Mouse (Mus musculus) layer of hippocampus, adult 11-12 months (tissue): Measurements from ENCODE around the gene Acsl5.

Experiments used
- DNase-seq: peaks from one replicate; pipeline ENCODE4 v3.0.0; 2022; ENCODE audit warnings: low spot score

The Acsl5 gene

DNA sequence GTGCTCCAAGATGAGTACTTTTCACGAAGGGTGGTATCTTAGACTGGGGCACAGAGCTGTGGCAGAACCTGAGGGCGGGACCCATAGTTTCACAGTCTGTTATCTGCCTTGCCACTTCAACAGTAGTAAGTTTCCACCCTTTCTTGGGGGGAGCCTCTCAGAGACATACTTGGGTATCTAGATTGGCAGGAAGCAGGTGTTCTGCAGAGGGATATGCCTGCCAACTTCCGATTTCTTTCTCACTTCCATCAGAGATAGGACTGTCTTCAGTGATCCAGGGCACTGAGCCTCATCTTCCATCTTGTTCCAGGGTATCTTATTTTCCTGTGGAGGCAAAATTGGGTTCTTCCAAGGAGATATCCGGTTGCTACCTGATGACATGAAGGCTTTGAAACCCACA lies 32.4 kb downstream of the Acsl5 start:
- DNase-seq: no peak

DNA sequence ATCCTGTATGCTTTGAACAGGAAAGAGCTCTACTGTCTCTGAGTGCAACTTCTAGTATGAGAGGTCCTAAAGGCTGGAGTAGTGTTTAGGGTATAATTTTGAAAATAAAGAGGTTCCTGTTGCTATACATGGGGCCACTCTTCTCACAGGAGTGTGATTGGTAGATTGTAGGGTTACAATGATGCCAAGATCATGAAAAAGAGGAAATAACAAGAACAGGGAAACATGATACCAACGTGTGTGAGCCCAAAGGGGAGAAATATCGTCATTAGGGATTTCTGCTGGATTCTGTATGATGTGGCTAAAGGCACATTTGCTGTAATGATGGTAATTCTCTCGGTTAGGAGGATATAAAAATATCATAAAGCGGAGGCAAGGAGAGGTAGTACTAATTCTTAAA lies 34.3 kb downstream of the Acsl5 start:
- DNase-seq: no peak

DNA sequence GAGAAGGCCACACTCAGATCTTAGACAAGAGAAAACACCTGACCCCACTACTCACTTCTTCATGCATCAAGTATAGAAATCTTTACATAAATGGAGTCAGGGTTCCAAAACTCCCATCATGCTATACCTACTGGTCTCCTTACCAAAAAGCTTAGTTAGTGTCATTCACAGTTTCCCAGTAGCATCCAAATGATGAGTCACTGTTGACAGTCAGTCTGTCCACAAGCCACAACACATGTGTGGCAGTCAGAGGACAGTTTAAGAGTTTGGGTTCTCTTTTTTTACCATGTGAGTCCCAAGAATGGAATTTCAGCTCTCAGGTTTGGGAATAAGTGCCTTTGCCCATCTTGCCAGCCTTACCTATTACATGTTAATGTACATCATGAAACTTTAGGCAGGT lies 37.2 kb downstream of the Acsl5 start:
- DNase-seq: no peak

DNA sequence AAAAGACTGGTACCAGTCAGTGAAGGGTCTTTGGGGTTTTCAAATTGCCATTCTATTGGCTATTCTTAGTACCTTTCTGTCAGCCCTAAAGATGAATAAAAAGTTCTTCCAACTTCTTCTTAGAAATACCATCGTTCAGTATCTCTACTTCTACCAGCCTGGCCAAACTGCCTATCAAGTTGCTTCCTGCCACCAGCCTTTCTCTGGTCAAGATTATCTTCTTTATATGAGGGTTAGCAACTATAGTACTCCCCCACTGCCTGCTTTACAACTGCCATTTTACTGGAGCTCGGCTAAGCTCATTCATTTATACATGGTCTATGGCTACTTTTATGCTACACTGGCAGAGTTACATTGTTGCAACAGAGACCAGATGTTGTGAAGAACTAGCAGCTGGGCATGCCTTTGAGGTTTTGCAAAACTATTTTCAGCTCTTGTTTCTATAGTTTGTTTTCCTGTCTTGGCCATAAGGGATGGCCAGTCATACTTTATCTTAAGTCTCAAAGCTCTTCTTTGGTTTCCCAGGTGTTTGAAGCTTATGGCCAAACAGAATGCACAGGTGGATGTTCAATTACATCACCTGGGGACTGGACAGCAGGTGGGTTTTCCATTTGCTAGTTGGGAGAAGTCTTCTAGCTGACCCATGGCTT lies 39.0 kb downstream of the Acsl5 start:
- no peak for DNase-seq

DNA sequence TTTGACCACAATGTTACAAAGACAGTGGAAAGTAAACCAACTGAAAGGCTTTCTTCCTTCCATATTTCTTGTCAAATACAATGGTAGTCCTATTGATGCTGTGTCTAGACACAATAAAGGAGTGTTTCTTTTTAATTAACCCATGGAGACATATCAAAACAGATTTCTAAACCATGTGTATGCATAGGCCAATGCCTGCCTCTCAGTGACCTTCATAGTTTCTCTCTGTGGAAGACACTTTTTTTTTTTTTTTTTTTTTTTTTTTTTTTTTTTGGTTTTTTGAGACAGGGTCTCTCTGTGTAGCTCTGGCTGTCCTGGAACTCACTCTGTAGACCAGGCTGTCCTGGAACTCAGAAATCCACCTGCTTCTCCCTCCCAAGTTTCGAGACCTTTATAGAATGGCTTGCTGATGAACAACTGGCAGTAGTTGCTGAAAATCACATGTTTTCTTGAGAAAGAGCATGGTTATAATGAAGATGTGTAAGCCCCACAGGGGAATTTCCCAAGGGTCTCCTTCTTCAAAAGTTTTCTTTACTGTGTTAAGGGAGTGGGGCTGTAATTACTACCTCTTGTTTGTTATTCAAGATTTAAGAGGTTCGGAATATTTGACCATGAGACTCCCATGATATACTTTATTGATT lies 40.6 kb downstream of the Acsl5 start:
- DNase-seq: no peak

DNA sequence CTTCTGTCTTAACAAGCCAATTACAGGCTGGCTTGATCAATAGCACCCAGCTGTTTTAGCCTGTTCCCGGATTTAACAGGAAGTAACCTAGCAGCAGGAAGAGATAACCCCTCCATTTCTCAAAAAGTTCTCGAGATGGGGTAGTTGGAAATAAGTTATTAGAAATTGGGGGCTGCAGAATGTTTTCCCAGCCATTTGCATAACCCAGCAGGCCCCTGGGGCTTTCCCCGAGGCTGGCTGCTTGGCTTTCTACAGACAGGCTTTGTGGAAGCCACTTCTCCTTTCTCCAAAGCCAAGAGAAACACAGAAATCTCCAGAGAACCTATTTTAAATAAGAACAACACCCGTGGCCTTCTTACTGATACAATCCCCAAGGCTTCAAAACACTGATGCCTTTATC lies 41.4 kb downstream of the Acsl5 start:
- DNase-seq: no peak

DNA sequence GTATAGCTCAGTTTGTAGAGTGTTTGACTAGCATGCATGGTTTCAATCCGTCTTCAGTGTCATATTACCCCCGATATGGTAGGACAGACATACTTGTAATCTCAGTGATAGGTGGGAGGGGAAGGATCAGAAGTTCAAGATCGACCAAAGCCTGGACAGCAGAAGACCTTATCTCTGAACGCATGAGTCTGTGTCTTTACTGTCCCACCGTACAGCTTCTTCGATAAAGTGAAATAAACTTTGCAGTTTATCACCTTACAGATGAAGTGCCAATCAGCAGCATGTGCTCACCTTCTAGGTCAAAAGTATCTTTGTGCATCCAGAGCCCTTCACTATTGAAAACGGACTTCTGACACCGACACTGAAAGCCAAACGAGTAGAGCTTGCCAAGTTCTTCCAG lies 43.3 kb downstream of the Acsl5 start:
- no peak for DNase-seq

DNA sequence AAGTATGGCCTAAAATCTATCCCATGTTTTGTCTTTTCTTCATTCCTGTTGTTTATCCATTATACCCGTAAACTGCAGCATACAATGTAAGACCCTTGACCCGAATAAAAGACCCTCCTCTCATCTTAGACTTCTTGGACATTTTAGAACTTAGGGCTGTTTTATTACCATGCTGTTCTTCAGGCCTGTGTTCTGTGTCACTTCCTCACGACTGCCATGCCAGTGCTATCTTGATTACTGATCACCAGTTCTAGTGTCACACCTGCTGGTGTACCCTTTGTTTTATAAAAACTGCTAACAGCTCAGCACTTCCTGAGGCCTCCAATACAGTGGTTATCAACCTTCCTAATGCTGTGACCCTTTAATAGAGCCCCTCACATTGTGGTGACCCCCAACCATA lies 43.8 kb downstream of the Acsl5 start:
- DNase-seq: no peak

DNA sequence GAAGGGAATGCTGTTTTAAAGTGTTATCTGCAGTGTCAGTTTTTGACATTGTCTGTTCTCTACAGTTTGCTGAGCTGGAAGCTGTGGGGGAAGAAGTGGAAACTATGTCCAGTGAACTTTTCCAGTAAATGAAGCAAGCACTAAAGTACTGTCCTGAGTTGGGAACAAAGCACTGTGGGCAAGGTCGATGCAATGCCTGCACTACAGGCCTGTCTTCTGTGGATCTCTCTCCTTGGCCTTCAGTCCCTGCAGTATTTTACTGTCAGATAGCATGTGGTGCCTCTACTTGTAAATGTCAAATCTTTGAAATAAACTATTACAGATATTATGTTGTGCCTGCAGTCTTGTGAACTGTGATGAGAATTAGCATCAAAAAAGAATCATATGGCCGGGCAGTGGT lies 44.6 kb downstream of the Acsl5 start:
- DNase-seq: no peak

DNA sequence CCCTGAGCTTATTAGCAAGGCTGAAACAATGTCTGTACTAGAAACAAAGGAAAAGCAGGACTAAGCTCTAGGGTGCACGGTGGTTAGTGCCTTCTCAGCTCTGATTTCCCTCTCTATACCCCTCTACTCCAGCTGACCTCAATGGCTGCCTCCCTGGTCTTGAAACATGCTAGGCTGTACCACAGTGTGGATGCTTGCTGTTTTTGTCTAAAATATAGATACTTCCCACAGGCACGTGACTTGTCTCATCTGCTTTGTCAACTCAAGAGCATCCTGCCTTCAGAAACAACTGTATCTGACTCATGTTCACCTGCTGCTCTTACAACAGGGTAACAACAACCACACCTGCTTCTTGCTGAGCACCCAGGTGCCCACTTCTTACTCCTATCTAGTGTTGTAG lies 45.8 kb downstream of the Acsl5 start:
- no peak for DNase-seq

DNA sequence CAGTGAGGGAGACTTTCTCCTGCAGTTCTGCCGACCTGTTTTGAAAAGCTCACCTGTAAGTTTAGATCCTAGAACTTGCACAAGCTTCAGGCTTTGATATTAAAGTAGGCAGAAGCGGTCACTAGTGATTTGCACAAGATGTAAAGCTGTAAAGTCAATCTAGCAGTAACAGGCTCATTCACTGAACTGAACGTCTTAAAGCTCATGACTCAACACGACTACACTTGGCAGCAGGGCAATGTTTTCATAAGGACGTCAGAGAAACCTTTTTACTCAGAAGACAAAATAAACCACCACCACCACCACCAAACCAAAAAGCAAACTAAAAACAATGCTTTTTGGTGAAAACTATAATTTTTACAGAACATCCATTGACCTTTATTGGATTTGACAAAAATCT lies 46.2 kb downstream of the Acsl5 start:
- no peak for DNase-seq

DNA sequence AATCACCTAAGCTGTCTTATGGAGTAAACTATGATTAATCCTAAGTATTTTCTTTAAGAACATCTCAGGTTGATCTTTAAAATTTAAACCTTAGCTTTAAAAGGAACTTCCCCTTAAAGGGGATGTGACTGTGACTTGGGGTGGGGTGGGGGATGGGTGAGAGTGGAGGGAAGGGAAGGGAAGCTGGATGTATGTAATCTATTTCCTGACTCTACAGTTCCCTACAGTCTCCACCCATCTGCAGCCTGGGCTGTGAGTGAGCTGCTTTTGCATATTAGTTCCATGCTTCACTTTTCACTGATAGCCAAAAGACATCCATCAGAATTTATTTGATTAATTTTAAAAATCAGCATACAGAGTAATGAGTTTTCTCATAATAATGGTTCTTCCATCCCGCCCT lies 47.6 kb downstream of the Acsl5 start:
- DNase-seq: no peak

DNA sequence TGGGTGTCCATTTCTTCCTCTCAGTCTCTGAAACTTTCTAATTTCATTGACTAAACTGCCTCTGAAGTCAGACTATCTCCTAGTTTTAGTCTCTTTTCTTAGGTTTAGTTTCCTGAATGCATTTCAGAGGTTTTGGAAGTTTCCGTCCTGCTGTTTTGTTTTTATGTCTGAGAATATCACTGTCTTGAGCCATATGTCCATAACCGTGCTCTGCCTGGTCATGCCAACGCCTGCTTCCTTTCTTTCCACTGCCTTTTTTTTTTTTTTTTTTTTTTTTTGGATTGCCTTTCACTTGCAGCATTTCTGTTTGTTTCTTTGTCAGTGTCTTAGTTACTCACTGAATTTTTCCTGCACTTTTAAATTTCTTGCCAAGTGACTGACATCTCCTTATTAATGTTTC lies 48.8 kb downstream of the Acsl5 start:
- no peak for DNase-seq

DNA sequence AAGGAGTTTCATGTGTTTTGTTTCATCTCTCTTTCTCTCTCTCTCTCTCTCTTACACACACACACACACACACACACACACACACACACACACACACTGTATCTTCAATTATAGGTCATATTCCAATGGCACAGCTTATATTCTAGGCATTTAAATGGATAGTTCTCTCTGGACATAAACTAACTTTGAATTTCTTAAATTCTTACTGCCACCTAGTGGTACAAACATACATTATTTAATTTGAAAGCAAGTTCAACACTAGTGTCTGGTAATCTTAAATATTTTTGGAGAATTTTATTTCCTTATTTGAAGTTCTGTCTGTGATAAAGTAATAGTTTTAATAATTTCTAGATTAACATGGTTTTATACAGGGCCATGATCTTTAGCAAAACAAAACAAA lies 53.3 kb downstream of the Acsl5 start:
- no peak for DNase-seq

DNA sequence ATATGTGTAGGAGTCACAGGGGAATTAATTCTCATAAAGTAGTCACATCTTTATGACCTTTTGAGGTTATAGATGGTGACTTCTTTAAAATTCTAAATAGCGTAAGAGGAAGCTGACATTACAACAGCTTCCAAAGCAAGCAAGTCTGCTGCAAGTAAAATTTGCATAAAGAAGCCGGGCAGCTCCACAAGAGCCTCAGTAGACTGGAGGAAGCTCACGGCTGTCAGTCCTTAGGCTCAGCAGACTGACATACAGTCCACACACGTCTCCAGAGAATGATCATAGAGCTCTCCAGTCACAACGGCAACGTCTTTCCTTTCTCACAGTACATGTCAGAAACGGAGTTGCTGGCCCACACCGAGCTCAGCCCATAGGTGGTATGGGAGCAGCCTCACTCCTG lies 60.1 kb downstream of the Acsl5 start:
- DNase-seq: no peak

DNA sequence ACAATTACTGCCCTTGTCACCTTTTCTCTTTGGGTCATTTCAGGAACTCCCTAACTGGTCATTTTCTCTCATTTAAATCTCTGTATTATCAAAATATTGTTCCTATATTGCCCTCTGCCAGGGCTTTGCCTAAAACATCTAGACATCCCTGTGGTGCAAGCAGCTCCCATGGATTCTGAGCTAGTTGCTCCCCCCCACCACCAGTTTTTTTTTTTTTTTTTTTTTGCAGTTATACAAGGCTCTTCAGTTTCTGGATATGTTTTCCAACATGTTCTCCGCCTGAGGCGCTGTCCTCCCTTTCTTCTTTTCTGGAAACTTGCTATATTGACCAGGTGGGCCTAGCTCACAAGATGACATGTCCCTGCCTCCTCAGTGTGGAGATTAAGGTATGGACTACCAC lies 61.9 kb downstream of the Acsl5 start:
- DNase-seq: no peak

DNA sequence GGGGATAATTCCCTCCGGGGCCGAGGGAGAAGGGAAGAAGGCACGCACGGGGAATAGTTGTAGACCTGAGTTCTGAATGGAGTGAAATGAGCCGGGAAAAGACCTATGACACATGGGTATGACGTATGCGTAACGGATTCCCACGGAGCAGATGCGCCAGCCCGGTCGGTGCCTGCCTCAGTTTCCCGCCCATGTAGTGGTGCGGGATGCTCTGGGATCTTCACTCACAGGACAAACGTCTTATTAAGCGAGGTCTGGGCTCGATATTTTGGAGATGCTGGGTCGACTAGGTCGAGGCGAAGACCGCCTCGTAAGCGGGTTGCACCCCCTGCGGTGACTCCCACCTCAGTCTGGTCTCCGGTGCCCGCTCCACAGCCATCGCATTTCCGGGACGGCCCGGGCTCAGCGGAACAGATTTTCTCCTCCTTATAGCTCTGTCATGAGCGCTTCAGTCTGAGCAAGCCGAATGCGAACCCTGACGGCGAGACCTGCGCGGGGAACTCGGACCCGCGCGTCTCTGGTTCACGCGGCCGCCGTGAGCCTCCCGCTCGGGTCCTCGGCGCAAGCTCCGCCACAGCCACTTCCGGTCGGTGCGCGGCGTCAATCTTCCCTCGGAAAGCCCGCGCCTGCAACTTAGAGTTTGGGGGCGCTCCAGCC lies 63.8 kb downstream of the Acsl5 start, which contains the start of gene Zdhhc6:
Gene Zdhhc6 (minus strand): TSS at position 581 of the 657 bp plus-strand sequence.
- DNase-seq: peak; percentile 76

DNA sequence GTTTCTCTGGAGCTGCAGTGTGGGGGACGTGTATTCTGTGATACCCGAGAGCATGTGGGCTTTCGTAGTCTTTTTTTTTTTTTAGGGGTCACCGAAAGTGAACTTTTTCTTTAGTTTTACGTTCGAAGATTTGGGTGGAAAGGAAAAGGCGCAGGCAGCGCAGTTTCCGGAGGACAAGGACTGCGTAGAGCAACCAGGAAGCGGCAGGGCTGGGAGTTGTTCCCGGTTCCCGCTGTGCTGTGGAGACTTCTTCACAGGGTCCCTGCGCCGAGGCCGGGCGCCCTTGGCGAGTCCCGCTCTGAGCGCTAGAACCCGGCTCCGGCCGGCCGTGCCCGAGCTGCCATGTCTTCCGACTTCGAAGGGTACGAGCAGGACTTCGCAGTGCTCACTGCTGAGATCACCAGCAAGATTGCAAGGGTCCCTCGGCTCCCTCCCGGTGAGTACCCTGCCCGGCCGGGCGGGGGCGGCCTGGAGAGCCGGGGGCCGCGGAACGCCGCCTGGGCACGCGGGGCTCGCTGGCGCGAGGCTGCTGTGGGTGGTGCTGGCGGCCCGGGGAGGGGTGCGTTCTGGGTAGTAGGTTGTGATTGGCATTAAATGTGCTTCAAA lies 64.5 kb downstream of the Acsl5 start, which contains the start of gene Vti1a:
Gene Vti1a (plus strand): TSS at position 187 of the 606 bp plus-strand sequence.
- DNase-seq: peak; percentile 89

DNA sequence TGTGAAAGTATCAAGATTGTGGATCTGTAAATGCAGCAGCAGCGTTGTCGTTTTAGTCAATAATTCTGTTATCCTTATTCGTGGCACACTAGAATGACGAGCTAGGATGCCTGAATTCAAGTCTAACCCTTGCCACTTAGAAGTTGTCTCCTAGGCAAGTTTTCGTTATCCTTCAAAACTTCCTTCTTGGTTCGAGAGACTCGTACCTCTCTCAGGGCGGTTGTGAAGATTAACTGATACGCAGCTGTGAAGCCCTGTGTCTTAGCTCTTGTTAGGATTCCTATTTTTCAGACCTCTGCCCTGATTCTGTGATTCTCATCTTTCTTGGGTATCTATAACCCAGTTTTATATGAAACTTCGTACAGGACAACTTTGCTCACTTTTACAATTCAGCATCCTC lies 65.2 kb downstream of the Acsl5 start:
- no peak for DNase-seq

DNA sequence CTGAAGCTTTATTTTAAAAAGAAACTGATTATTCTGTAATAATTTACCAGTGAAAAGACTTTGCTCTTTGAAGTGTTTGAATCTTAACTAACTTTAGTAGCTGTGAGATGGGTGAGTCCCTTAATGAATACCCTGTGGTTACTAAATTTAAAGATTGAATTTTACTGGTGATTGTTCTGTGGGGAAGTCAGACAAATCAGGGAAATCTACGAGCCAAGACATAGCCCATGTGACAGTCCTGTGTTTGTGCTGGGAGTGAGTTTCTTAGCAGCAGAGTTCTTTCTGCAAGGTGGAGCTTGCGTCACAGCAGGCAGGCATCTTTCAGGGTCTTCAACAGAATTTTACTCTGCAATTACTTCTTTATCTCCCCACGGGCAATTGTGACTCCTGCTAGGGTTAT lies 67.3 kb downstream of the Acsl5 start:
- no peak for DNase-seq

DNA sequence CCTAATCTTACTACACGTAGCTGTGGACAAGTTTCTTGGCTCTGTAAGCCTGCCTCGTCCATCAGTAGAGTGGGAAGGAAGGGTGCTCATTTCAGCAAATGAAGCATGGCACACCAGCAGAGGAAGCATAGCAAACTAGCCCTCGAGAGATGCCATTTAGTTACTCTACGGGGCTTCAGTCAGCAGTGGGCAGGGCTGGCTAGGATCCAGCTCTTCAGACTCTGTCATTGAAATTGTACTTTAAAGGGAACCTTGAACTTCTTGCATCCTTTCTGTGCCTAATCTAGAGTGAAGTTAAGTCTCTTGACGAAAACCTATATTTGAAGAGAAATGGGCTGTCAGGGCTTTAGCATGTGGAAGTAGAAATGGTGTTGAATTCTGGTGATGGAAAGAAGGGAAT lies 67.8 kb downstream of the Acsl5 start:
- no peak for DNase-seq

DNA sequence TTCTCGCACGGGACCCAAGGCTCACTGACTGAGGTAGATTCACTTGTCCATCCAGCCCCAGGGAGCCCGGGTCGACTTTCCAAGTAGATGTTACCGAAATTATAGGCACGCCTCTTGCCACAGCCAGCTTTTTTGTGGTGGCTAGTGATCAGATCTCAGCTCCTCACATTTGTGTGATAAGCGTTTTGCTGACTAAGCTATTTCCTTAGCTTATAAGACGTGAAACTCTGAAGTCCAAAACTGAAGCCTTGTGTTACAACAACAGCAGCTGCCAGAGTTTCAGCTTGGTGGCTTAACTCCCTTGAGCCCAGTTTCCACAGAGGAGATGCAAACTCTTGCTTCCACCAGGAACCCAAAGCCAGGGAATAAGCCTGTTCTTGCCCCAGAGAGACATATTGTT lies 70.9 kb downstream of the Acsl5 start:
- no peak for DNase-seq

DNA sequence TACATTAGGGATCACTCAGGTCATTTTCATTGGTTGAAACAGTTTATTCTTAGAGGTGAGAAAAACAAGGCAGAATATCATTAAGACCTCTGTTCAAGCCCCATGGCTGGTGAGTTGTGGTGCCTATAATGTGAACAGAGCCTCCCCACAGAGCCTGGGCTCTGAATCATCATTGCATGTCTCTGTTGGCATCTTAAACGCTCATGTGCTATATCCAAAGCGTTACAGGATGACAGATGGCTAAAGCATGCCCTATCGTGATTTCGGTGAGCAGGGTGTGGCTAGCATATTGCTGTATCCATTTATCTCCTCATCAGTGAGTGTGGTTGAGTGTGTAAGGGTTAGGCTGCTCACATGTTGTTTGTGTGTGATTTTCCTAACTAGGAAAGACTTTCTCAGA lies 75.8 kb downstream of the Acsl5 start:
- no peak for DNase-seq
